In the genomic region with DNA sequence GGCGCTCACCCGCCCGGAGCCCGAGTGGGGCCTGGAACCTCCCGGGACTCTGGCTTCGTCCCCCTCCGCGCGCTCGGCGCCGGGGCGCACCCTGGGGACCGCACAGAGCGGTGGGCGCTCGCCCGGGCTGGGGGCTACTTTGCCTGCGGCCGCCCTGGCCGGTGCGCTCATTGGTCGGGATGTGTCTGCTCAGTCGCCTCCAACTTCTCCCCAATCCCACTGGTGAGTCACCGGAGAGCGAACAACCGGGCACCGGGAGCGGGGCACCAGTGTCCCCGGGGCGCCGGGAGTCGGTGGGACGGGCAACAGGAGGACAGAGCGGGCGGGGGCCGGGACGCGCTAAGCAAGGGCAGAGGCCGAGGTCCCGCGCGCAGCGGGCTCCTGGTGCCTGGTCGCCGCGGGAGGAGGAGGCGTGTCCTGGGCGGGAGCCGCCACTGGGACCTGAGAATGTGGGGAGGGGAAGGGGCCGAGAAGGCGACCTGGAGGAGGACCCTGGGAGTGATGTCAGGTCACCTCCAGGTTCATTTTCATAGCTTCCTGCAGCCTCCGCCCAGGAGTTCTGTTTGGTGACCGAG, we compare ENCODE assay signal across 9 mouse cellular contexts. TPM values are rescaled to one million over a fixed set of nuclear protein-coding genes. Genes with fewer than 3 reads are reported as not detected.
DNase-seq lines count a peak whose midpoint lies in the region; ATAC-seq and TF ChIP-seq lines count a peak whose summit lies in the region.
"Had no signal": no experiment of that assay in that cellular context is flagged by ENCODE, and none has a peak within 500 bp of the region (broad histone marks: within the 10 kb centered on the region; RNA-seq: fewer than 3 reads in every experiment).

No protein-coding gene starts in this region.

- H3K36me3 ChIP-seq in embryonic facial prominence, embryonic 13.5 days: peaks cover 3% of the 10 kb centered on the region; the same call in 1 of the 2 replicates
- H3K36me3 ChIP-seq in heart, embryonic 10.5 days: no peaks in the 10 kb centered on the region
- H3K36me3 ChIP-seq in kidney, adult 2 months (ENCODE audit: control insufficient read depth, insufficient read depth, low read length): no peaks in the 10 kb centered on the region
- H3K36me3 ChIP-seq in liver, embryonic 14.5 days (replicated peaks; ENCODE audit: control insufficient read depth, insufficient read depth, low read depth): no peaks in the 10 kb centered on the region
- no peaks in the 10 kb centered on the region for H3K36me3 ChIP-seq in neural tube, embryonic 13.5 days
- H3K36me3 ChIP-seq: G1E had no signal

- H3K27ac ChIP-seq in embryonic facial prominence, embryonic 13.5 days: peak overlapping the region; percentile 100
- H3K27ac ChIP-seq in heart, embryonic 10.5 days: peak overlapping the region; percentile 91
- peak overlapping the region; percentile 65 for H3K27ac ChIP-seq in kidney, adult 2 months (ENCODE audit: insufficient read depth, low read depth, low read length)
- H3K27ac ChIP-seq in liver, embryonic 14.5 days: no peak overlapping the region
- no peak overlapping the region for H3K27ac ChIP-seq in neural tube, embryonic 13.5 days (replicated peaks)

- TF ChIP-seq CTCF in kidney, adult 2 months (conservative IDR thresholded peaks at IDR 0.05; ENCODE audit: insufficient read depth, insufficient read length, low read depth, low read length): no peak
- TF ChIP-seq CTCF in liver, embryonic 14.5 days (IDR thresholded peaks at IDR 0.05; ENCODE audit: low read depth): no peak

- H3K9ac ChIP-seq in embryonic facial prominence, embryonic 13.5 days: peak overlapping the region; percentile 93
- H3K9ac ChIP-seq in liver, embryonic 14.5 days (replicated peaks): no peak overlapping the region
- H3K9ac ChIP-seq in neural tube, embryonic 13.5 days: peak overlapping the region; percentile 73

- peaks cover 3% of the 10 kb centered on the region; the same call in 1 of the 2 replicates for H3K4me1 ChIP-seq in embryonic facial prominence, embryonic 13.5 days
- peaks cover 11% of the 10 kb centered on the region for H3K4me1 ChIP-seq in heart, embryonic 10.5 days
- no peaks in the 10 kb centered on the region for H3K4me1 ChIP-seq in kidney, adult 2 months (ENCODE audit: control insufficient read depth, insufficient read depth, low read length)
- H3K4me1 ChIP-seq in liver, embryonic 14.5 days (replicated peaks; ENCODE audit: control insufficient read depth in 2 of 2, insufficient read depth in 2 of 2, low read length in 1 of 2): no peaks in the 10 kb centered on the region
- H3K4me1 ChIP-seq in neural tube, embryonic 13.5 days (replicated peaks): peaks cover 18% of the 10 kb centered on the region

- under 1% methylated on average over 54 of the region's 54 CpGs for WGBS in embryonic facial prominence, embryonic 13.5 days
- under 1% methylated on average over 54 of the region's 54 CpGs for WGBS in heart, embryonic 10.5 days
- WGBS in kidney, adult 2 months: under 1% methylated on average over 52 of the region's 54 CpGs
- under 1% methylated on average over 54 of the region's 54 CpGs for WGBS in liver, embryonic 14.5 days (ENCODE audit: insufficient replicate concordance)
- under 1% methylated on average over 53 of the region's 54 CpGs for WGBS in neural tube, embryonic 13.5 days

- H3K4me3 ChIP-seq in embryonic facial prominence, embryonic 13.5 days: peak overlapping the region; percentile 79
- H3K4me3 ChIP-seq in heart, embryonic 10.5 days: peak overlapping the region; percentile 78
- peak overlapping the region; percentile 76 for H3K4me3 ChIP-seq in kidney, adult 2 months (ENCODE audit: insufficient read depth, low read depth, low read length)
- H3K4me3 ChIP-seq in liver, embryonic 14.5 days (ENCODE audit: insufficient read depth in 1 of 2, low read depth in 2 of 2, low read length in 2 of 2): peak overlapping the region; percentile 34 to 40
- peak overlapping the region; percentile 77 for H3K4me3 ChIP-seq in neural tube, embryonic 13.5 days

- TF ChIP-seq EP300 in liver, embryonic 14.5 days (IDR thresholded peaks at IDR 0.05; ENCODE audit: low read depth): no peak

- peak; percentile 83 for ATAC-seq in embryonic facial prominence, embryonic 13.5 days (ENCODE audit: insufficient number of reproducible peaks, insufficient read depth, low FRiP score, low TSS enrichment, low read depth)
- ATAC-seq in liver, embryonic 14.5 days (ENCODE audit: insufficient read depth): no peak
- no peak; the same call in none of the 2 replicates for ATAC-seq in neural tube, embryonic 13.5 days (ENCODE audit: low read depth)

- H3K9me3 ChIP-seq in embryonic facial prominence, embryonic 13.5 days: no peaks in the 10 kb centered on the region
- H3K9me3 ChIP-seq in heart, embryonic 10.5 days: no peaks in the 10 kb centered on the region
- no peaks in the 10 kb centered on the region for H3K9me3 ChIP-seq in liver, embryonic 14.5 days (ENCODE audit: control insufficient read depth, low read length)
- H3K9me3 ChIP-seq in neural tube, embryonic 13.5 days: no peaks in the 10 kb centered on the region

- TF ChIP-seq POLR2A in kidney, adult 2 months (IDR thresholded peaks at IDR 0.05; ENCODE audit: low read depth, low read length): no peak

- no peaks in the 10 kb centered on the region for H3K27me3 ChIP-seq in embryonic facial prominence, embryonic 13.5 days
- H3K27me3 ChIP-seq in heart, embryonic 10.5 days (ENCODE audit: insufficient read depth, poor library complexity, severe bottlenecking): no peaks in the 10 kb centered on the region
- no peaks in the 10 kb centered on the region for H3K27me3 ChIP-seq in kidney, adult 2 months (replicated peaks; ENCODE audit: control insufficient read depth, insufficient read depth, low read length)
- H3K27me3 ChIP-seq in liver, embryonic 14.5 days (ENCODE audit: control insufficient read depth, insufficient read depth, low read length): peaks cover 18% of the 10 kb centered on the region
- peaks cover 24% of the 10 kb centered on the region for H3K27me3 ChIP-seq in neural tube, embryonic 13.5 days

- H3K4me2 ChIP-seq in embryonic facial prominence, embryonic 13.5 days: peak overlapping the region; percentile 76
- peak overlapping the region; percentile 55 for H3K4me2 ChIP-seq in liver, embryonic 14.5 days (ENCODE audit: low read depth)
- H3K4me2 ChIP-seq in neural tube, embryonic 13.5 days: peak overlapping the region; percentile 100

- peak; percentile 38 for DNase-seq in right cerebral cortex, adult 18-20 months
- DNase-seq in right cerebral cortex, postnatal 36 days (ENCODE audit: low spot score in 2 of 2): no peak
- peak; percentile 84 for DNase-seq in heart, embryonic 10.5 days (ENCODE audit: low spot score)
- DNase-seq in kidney, adult 2 months: peak; percentile 81
- no peak for DNase-seq in liver, embryonic 14.5 days (ENCODE audit: low read depth in 3 of 3, low spot score in 3 of 3)
- DNase-seq in urinary bladder, postnatal 4 days (ENCODE audit: low spot score in 2 of 2): peak; percentile 51 to 63

RNA-seq across cellular contexts. Expression of a gene that starts 54.4 kb away (rescaled TPM):
- 67.4 and 86.1 TPM in 2 replicates for polyA plus RNA-seq in embryonic facial prominence, embryonic 13.5 days (2015; fragmentation: Nextera tagmentation; extraction: Ambion mirVana)
- 11.4 and 11.8 TPM in 2 replicates for polyA plus RNA-seq in heart, embryonic 10.5 days (2016; fragmentation: Nextera tagmentation; extraction: Ambion mirVana)
- polyA plus RNA-seq in kidney, adult 2 months (2012; rRNA removed): 25.7 and 34.4 TPM in 2 replicates
- polyA plus RNA-seq in liver, embryonic 14.5 days (2012; rRNA removed): 0.01 and 0.03 TPM in 2 replicates
- 0.10 and 0.11 TPM in 2 replicates for polyA plus RNA-seq in liver, embryonic 14.5 days (2014; fragmentation: Nextera tagmentation; extraction: Ambion mirVana)
- 3.9 and 5.3 TPM in 2 replicates for polyA plus RNA-seq in neural tube, embryonic 13.5 days (2015; fragmentation: Nextera tagmentation; extraction: Ambion mirVana)
- polyA plus RNA-seq: G1E had no signal

Comparison
In these comparisons a context has a peak if more than half of its experiments do, and no peak if none do; other contexts are left out.
1. DNase-seq: peak in right cerebral cortex, adult 18-20 months (single experiment), heart, embryonic 10.5 days (single experiment), kidney, adult 2 months (single experiment) and urinary bladder, postnatal 4 days (2 of 2); none in right cerebral cortex, postnatal 36 days (0 of 2) and liver, embryonic 14.5 days (0 of 3).
2. H3K27ac ChIP-seq: peak in embryonic facial prominence, embryonic 13.5 days (single experiment), heart, embryonic 10.5 days (single experiment) and kidney, adult 2 months (single experiment); none in liver, embryonic 14.5 days (single experiment) and neural tube, embryonic 13.5 days (single experiment).
3. Peak in every context shown above with its lines, with median percentiles within 50 percentile points of each other: H3K4me2 ChIP-seq and H3K4me3 ChIP-seq.